Mouse (Mus musculus): Measurements from ENCODE around the gene Zbp1. TPM values are rescaled to one million over a fixed set of nuclear protein-coding genes. Genes with fewer than 3 reads are reported as not detected.
A peak's percentile ranks its signal among the peaks of the same experiment; 100 is the strongest.

Zbp1 gene
- polyA plus RNA-seq, 1 experiment from 2014 or later: 0.70 TPM

DNA sequence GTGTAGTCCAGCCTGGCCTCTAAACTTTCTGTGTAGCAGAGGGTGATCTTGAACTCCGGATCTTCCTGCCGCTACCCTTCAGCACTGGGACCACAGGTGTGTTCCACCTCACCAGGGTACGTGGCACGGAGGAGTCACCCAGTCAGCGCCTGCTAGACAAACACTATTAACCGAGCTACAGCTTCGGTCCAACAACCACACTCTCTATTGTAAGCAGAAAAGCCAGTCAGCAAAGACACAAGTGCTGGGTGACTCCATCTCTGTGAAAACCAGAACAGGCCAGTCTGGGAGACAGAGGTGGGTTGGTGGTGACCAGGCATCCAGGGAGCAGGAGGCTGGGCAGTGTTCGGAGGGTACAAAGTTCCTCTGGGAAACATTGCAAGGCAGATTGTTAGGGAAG lies 55.3 kb downstream of the Zbp1 start:
- Histone ChIP-seq H3K9me3 (replicated peaks; ENCODE audit: control insufficient read depth, low read length) (no peaks in the 10 kb centered on the region), H3K27ac (ENCODE audit: low read length) (no peak overlapping the region), H3K9ac (ENCODE audit: low read length) (no peak overlapping the region), H3K4me1 (ENCODE audit: control insufficient read depth, insufficient read depth, low read length) (peaks cover 7% of the 10 kb centered on the region; the same call in 1 of the 2 replicates), H3K36me3 (ENCODE audit: control insufficient read depth, insufficient read depth, low read length) (no peaks in the 10 kb centered on the region), H3K27me3 (ENCODE audit: control insufficient read depth, insufficient read depth, low read length) (no peaks in the 10 kb centered on the region; the same call in 1 of the 2 replicates), H3K4me2 (ENCODE audit: low read depth, low read length) (no peak overlapping the region), H3K4me3 (replicated peaks; ENCODE audit: low read length) (no peak overlapping the region)
- WGBS: 77% methylated on average over 8 of the region's 8 CpGs
- ATAC-seq (ENCODE audit: insufficient read depth, low FRiP score): no peak

DNA sequence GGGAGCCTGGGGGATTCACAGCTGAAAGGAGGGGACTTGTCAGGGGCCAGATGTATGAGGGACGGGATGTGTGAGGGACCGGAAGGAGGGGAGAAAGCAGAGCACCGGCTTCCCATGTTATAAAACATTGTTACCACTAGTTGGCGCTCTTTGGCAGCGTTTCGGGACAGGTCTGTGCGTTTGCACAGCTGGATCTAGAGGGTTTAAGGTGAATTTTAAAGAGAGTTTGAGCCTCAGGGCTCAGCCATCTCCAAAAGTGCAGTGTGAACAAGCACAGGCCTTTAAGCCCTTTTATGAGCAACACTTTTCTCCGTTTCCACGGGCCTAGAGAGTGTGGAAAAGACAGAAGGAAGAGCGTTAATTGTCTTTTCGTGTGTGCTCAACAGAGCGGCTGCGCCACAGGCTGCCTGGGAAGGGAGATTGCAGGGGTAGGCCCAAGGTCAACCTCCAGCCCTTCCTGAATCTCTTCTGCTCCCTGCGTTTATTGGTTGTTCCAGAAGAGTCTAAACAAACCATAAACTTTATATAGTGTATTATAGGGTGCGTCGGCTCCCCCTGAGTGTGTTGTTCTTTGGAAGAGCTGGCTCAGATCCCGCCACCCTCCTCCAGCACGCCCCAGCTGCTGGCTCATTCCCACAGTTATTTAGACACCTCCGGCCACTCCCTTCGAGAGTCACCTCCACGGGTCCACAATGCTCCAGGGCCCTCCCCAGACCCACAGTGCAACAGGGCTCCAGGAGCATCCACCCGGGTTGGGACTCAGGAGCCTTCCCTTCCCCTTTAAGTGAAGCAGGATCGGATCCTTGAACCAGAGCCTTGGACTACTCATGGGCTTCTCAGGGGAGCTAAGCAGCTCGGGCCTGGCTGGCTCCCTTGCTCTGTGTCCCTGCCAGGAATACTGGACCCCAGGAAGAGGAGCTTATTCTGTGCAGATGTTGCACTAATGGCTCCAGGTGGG lies 59.1 kb downstream of the Zbp1 start:
- peak overlapping the region; percentile 25; the same call in 1 of the 2 replicates for H3K4me2 ChIP-seq (ENCODE audit: low read depth, low read length)
- WGBS: 32% methylated on average over 24 of the region's 24 CpGs
- H3K9ac ChIP-seq (ENCODE audit: low read length): peak overlapping the region; percentile 49
- peak; percentile 84 for ATAC-seq (ENCODE audit: insufficient read depth, low FRiP score)
- no peaks in the 10 kb centered on the region for H3K36me3 ChIP-seq (ENCODE audit: control insufficient read depth, insufficient read depth, low read length)
- no peaks in the 10 kb centered on the region; the same call in 1 of the 2 replicates for H3K27me3 ChIP-seq (ENCODE audit: control insufficient read depth, insufficient read depth, low read length)
- H3K9me3 ChIP-seq (replicated peaks; ENCODE audit: control insufficient read depth, low read length): no peaks in the 10 kb centered on the region
- peaks cover 7% of the 10 kb centered on the region; the same call in 1 of the 2 replicates for H3K4me1 ChIP-seq (ENCODE audit: control insufficient read depth, insufficient read depth, low read length)
- peak overlapping the region; percentile 83 for H3K27ac ChIP-seq (ENCODE audit: low read length)
- H3K4me3 ChIP-seq (replicated peaks; ENCODE audit: low read length): no peak overlapping the region

DNA sequence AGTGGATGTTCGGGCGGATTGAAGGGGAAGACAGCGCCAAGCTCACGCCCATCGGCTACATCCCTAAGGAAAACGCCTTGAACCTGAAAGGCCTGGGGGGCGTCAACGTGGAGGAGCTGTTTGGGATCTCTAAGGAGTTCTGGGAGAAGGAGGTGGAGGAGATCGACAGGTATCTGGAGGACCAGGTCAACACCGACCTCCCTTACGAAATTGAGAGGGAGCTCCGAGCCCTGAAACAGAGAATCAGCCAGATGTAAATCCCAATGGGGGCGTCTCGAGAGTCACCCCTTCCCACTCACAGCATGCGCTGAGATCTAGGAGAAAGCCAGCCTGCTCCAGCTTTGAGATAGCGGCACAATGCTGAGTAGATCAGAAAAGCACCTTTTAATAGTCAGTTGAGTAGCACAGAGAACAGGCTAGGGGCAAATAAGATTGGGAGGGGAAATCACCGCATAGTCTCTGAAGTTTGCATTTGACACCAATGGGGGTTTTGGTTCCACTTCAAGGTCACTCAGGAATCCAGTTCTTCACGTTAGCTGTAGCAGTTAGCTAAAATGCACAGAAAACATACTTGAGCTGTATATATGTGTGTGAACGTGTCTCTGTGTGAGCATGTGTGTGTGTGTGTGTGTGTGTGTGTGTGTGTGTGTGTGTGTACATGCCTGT lies 60.2 kb downstream of the Zbp1 start:
- 88% methylated on average over 19 of the region's 19 CpGs for WGBS
- no peak for ATAC-seq (ENCODE audit: insufficient read depth, low FRiP score)
- Histone ChIP-seq H3K4me2 (ENCODE audit: low read depth, low read length) (no peak overlapping the region), H3K4me3 (replicated peaks; ENCODE audit: low read length) (no peak overlapping the region), H3K36me3 (ENCODE audit: control insufficient read depth, insufficient read depth, low read length) (no peaks in the 10 kb centered on the region), H3K4me1 (ENCODE audit: control insufficient read depth, insufficient read depth, low read length) (peaks cover 7% of the 10 kb centered on the region; the same call in 1 of the 2 replicates), H3K27ac (ENCODE audit: low read length) (no peak overlapping the region), H3K9ac (ENCODE audit: low read length) (no peak overlapping the region), H3K9me3 (replicated peaks; ENCODE audit: control insufficient read depth, low read length) (no peaks in the 10 kb centered on the region), H3K27me3 (ENCODE audit: control insufficient read depth, insufficient read depth, low read length) (no peaks in the 10 kb centered on the region; the same call in 1 of the 2 replicates)

DNA sequence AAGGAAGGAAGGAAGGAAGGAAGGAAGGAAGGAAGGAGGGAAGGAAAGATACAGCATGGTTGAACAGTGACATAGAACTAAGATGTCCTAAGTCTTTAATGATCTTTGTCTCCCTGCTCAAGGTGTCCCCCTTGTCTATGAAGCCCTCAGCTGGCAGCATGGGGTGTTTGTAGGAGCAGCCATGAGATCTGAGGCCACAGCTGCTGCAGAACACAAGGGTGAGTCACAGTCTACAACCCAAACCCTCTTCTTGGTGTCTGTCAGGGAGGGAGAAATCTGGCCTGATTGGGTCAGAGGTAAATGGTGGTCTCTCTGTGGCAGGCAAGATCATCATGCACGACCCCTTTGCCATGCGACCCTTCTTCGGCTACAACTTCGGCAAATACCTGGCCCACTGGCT lies 60.9 kb downstream of the Zbp1 start:
- Histone ChIP-seq H3K27ac (ENCODE audit: low read length) (no peak overlapping the region), H3K4me1 (ENCODE audit: control insufficient read depth, insufficient read depth, low read length) (peaks cover 10% of the 10 kb centered on the region; the same call in 1 of the 2 replicates), H3K4me3 (replicated peaks; ENCODE audit: low read length) (no peak overlapping the region), H3K9me3 (replicated peaks; ENCODE audit: control insufficient read depth, low read length) (no peaks in the 10 kb centered on the region), H3K4me2 (ENCODE audit: low read depth, low read length) (no peak overlapping the region), H3K36me3 (ENCODE audit: control insufficient read depth, insufficient read depth, low read length) (no peaks in the 10 kb centered on the region), H3K27me3 (ENCODE audit: control insufficient read depth, insufficient read depth, low read length) (no peaks in the 10 kb centered on the region; the same call in 1 of the 2 replicates), H3K9ac (ENCODE audit: low read length) (no peak overlapping the region)
- ATAC-seq (ENCODE audit: insufficient read depth, low FRiP score): no peak
- WGBS: 94% methylated on average over 4 of the region's 4 CpGs

DNA sequence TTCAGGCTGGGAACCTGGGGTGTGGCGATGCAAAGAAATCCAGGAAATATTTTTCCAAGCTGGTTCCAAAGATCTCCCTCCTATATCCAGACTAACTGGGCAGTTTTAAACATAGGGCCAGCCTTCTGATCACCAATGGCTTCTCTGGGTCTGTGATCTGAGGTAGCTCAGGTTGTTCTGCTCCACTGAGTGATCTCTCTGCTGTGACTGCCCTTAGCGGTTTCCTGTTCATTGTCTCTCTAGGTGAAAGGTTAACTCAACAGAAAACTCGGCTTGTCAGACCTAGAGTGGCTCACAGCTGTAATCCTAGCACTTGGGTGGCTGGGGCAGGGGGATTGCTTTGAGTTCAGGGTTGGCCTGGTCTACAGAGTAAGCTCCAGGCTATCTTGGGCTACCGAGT lies 61.3 kb downstream of the Zbp1 start:
- H3K4me3 ChIP-seq (replicated peaks; ENCODE audit: low read length): no peak overlapping the region
- H3K27ac ChIP-seq (ENCODE audit: low read length): no peak overlapping the region
- no peak for ATAC-seq (ENCODE audit: insufficient read depth, low FRiP score)
- no peaks in the 10 kb centered on the region for H3K36me3 ChIP-seq (ENCODE audit: control insufficient read depth, insufficient read depth, low read length)
- H3K9ac ChIP-seq (ENCODE audit: low read length): no peak overlapping the region
- H3K4me2 ChIP-seq (ENCODE audit: low read depth, low read length): no peak overlapping the region
- WGBS: 55% methylated on average over 4 of the region's 4 CpGs
- no peaks in the 10 kb centered on the region; the same call in 1 of the 2 replicates for H3K27me3 ChIP-seq (ENCODE audit: control insufficient read depth, insufficient read depth, low read length)
- H3K4me1 ChIP-seq (ENCODE audit: control insufficient read depth, insufficient read depth, low read length): peaks cover 15% of the 10 kb centered on the region; the same call in 1 of the 2 replicates
- no peaks in the 10 kb centered on the region for H3K9me3 ChIP-seq (replicated peaks; ENCODE audit: control insufficient read depth, low read length)

DNA sequence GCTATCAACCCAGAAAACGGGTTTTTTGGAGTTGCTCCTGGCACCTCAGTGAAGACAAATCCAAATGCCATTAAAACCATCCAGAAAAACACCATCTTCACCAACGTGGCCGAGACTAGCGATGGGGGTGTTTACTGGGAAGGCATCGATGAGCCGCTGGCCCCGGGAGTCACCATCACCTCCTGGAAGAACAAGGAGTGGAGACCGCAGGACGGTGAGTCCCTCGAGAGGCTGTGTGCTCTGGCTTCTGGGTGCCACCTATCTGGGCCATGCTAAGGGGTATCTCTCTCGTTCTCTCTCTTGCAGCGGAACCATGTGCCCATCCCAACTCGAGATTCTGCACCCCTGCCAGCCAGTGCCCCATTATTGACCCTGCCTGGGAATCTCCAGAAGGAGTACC lies 61.8 kb downstream of the Zbp1 start:
- Histone ChIP-seq H3K9me3 (replicated peaks; ENCODE audit: control insufficient read depth, low read length) (no peaks in the 10 kb centered on the region), H3K27me3 (ENCODE audit: control insufficient read depth, insufficient read depth, low read length) (no peaks in the 10 kb centered on the region; the same call in 1 of the 2 replicates), H3K4me3 (replicated peaks; ENCODE audit: low read length) (no peak overlapping the region), H3K36me3 (ENCODE audit: control insufficient read depth, insufficient read depth, low read length) (no peaks in the 10 kb centered on the region), H3K4me1 (ENCODE audit: control insufficient read depth, insufficient read depth, low read length) (peaks cover 14% of the 10 kb centered on the region), H3K4me2 (ENCODE audit: low read depth, low read length) (no peak overlapping the region), H3K27ac (ENCODE audit: low read length) (no peak overlapping the region), H3K9ac (ENCODE audit: low read length) (no peak overlapping the region)
- ATAC-seq (ENCODE audit: insufficient read depth, low FRiP score): no peak
- WGBS: 86% methylated on average over 13 of the region's 13 CpGs

Other genes with a start within 250 kb of the Zbp1 start
- gene Spo11, start 241.2 kb downstream of the Zbp1 start, polyA plus RNA-seq (2015; fragmentation: Nextera tagmentation; extraction: Ambion mirVana): 0.44 and 0.86 TPM in 2 replicates
- gene Rae1, start 218.8 kb downstream of the Zbp1 start, polyA plus RNA-seq (2015; fragmentation: Nextera tagmentation; extraction: Ambion mirVana): 102 TPM in 2 replicates
- gene Rbm38, start 198.4 kb downstream of the Zbp1 start, polyA plus RNA-seq (2015; fragmentation: Nextera tagmentation; extraction: Ambion mirVana): 43.9 and 49.5 TPM in 2 replicates
- gene Ctcfl, start 99.4 kb downstream of the Zbp1 start, polyA plus RNA-seq (2015; fragmentation: Nextera tagmentation; extraction: Ambion mirVana): 0.17 and 0.43 TPM in 2 replicates
- gene Pck1, start 65.9 kb downstream of the Zbp1 start, polyA plus RNA-seq (2015; fragmentation: Nextera tagmentation; extraction: Ambion mirVana): 2.0 and 2.3 TPM in 2 replicates
- gene Pmepa1, start 57.6 kb upstream of the Zbp1 start, polyA plus RNA-seq (2015; fragmentation: Nextera tagmentation; extraction: Ambion mirVana): 7.2 and 7.4 TPM in 2 replicates